Mouse (Mus musculus) kidney, adult 18-20 months (tissue): ENCODE results near the gene Pex3.
A peak's percentile ranks its signal among the peaks of the same experiment; 100 is the strongest.

Experiments
- DNase-seq: peaks from one replicate; pipeline ENCODE4 v3.0.0; 2021

The Pex3 gene

GRCm38 (mm10) chr10:13552646-13553497 is at the start of gene Pex3, which contains the start of gene Adat2:
Gene Pex3, minus strand, starts transcription at chr10:13553142.
Gene Adat2, plus strand, starts transcription at chr10:13552894.
- DNase-seq: peak; percentile 90

DNA sequence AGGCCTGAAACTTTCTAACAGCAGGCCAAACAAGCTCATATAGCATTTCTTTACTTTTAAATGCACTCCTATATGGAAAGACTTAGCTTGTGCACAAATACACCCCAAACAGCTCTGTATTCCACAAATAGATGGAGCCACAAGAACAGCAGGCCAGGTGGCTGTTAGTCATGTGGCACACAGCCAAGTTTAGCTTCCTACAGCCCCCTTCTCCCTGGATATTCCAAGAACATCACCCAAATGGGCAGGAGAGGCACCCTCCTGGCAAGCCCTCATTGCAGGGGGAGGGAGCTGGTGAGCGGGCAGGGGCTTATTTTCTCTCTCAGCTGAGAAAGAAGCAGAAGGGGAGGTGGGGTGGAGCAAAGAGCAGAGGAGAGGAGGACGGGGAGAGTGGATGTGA is 48.0 kb upstream of the Pex3 start:
- no peak for DNase-seq

DNA sequence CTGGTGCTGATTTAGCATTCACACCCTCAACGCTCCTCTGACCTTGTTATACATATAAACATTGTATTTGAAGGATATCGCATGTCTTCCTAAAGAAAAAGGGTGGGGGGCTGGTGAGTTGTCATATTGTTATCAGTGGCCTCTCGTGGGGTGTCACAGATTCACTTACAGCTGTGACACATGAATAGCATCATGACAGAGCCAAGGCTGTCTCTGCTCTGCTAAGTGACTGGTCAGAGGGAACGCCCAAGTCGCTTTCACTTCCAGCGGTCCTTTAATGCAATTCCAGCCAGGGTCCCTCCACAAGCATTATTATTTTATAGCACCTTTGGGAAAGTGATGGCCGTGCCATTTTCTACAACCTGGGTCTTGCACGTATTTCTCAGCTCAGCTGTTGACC is 44.5 kb upstream of the Pex3 start:
- DNase-seq: no peak

DNA sequence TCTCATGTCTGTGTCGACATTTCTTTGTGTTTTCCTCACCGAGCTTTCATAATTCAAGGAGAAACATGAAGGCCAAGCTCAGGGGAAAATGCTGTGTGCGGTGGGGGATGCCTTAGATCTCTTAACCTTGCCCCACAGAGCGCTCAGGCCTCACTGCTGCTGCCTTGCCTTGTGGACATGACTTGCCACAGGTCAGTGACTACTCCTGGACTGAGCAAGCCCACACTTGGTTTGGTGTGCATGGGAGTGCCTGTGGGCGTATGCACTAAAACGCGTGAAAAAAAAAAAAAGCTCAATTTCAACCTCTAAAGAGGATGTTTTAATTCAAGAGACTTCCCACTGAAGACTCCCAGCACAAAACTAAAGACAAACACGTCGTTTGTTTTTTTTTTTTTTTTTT is 43.9 kb upstream of the Pex3 start:
- DNase-seq: no peak

- DNase-seq: no peak
These were observed 43.1 kb upstream of the Pex3 start for GRCm38 (mm10) chr10:13596073-13596472.

DNA sequence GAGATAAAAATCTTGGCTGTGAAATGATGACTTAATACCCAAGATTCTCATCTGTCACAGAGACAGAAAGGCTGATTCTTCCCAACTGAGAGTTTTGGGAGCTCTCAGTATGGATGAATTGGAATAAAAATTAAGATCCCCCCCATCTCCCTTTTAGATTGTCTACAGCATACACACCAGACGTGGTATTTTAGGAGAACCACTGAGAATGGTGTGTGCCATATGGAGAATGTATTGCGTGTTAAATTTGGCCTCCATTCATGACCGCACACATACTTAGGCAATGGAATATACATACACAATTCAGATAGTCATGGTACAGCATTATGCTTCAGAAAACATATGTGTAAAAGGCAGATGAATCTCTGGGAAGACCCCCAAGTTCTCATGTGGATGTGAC is 40.6 kb upstream of the Pex3 start:
- DNase-seq: no peak

DNA sequence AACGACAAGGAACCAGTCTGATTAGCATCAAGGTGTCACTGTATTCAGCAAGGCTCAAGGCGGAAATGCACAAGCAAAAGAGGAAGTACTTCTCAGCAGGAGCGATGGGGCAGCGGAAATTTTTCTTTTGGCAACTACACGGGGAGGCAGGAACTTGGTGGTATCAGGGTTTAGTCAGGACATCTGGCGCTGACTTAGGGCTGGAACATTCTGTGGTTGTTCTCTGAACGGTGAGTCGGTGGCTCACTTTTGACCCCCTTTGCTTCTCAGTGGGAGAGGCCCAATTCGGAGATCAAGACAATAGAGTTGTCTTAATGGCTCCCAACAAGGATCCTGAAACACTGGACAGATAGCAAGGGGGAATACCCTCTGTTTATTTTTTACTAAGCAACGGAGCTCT is 39.3 kb upstream of the Pex3 start:
- no peak for DNase-seq

GRCm38 (mm10) chr10:13587914-13588313 is 35.0 kb upstream of the Pex3 start:
- DNase-seq: no peak

- DNase-seq: no peak
These were observed 24.2 kb upstream of the Pex3 start for GRCm38 (mm10) chr10:13577123-13577522.

- no peak for DNase-seq
These were observed 19.5 kb upstream of the Pex3 start for GRCm38 (mm10) chr10:13572410-13572809.

DNA sequence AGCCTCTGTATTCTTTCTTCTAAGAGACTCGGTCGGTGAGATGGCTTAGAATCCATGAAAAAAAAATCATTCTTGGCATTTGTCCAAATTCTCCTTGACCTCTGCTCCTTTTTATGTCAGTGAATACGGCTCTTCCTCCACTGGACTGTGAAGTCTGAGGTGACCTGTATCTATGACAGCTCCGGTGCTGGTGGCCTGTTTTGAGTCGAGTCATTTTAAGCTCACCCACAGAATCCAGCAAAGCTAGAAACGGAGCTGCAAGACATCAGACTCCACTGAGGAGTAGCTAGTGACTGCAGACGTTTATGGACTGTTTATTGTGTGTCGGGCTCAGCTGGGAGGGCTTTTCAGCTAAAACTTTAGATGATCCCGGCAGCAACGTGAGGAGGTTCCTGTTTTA is 19.1 kb upstream of the Pex3 start:
- no peak for DNase-seq

GRCm38 (mm10) chr10:13570697-13571538 is 18.0 kb upstream of the Pex3 start:
- no peak for DNase-seq

DNA sequence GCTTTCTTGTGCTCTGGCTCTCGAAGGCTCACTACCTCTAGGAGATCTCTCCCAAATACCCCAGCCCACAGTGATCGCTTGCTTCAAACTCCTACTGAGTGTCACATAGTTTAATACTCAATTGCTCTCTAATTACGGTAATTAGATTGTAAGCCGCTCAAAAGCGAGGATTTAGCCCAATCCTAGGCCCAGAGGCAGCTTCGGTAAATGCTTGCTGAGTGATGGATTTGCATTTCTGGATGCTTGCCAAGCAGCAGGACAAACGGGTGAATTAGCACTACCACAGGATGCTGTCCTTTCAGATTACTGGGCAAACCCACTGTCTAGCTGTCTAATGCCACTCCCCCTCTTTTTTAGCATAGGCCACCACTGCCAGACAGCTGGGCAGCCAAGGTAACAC is 16.9 kb upstream of the Pex3 start:
- DNase-seq: peak; percentile 16

GRCm38 (mm10) chr10:13566393-13566792 is 13.5 kb upstream of the Pex3 start:
- DNase-seq: no peak

GRCm38 (mm10) chr10:13565080-13565448 is 12.1 kb upstream of the Pex3 start:
- DNase-seq: no peak

- DNase-seq: peak; percentile 62
These were observed 11.6 kb upstream of the Pex3 start for GRCm38 (mm10) chr10:13564364-13565079.

GRCm38 (mm10) chr10:13560014-13560674 is 7.2 kb upstream of the Pex3 start:
- no peak for DNase-seq

- DNase-seq: no peak
These were observed 1.4 kb upstream of the Pex3 start for GRCm38 (mm10) chr10:13554316-13554715.

GRCm38 (mm10) chr10:13553498-13553985 is 600 bp upstream of the Pex3 start:
- no peak for DNase-seq

DNA sequence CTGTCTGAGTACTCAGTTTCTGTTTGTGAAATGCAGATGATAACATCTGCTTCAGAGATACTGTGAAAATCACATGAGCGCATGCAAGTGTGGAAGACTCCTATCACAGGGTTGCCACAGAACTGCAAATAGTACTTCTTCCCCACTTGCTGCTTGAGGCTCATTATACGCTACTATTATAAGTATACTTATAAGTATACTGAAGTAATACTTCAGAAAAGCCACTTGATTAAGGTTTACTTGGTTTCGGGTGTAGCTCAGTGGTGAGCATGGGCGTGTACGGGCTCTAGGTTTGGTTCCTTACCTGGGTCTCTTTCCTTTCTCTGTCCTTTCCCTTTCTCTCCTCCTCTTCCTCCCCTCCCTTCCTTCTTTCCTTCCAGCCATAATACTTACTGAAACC is 11.2 kb downstream of the Pex3 start:
- DNase-seq: no peak

DNA sequence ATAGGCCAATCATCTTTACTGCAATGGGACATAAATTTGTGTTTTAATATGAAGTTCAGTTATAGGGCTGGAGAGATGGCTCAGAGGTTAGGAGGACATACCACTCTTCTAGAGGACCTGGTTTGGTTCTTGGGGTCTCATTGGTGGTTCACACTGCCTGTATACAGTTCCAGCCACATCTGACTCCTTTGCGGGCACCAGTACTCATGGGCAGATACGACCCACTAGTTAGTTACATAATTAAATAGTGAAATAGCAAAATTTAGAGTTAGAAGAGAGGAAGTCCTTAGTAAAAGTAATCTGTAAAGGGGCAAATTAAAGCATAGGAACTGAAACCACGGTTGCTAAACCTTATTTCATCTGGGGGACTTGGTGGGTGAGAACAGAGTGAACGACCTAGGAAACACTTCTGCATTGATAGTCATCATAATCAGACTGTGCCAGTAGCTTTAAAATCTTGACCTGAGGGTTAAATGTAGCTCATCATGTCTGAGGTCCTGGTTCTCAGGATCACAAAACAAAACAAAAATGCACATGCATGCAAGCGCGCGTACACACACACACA is 13.1 kb downstream of the Pex3 start:
- DNase-seq: no peak

DNA sequence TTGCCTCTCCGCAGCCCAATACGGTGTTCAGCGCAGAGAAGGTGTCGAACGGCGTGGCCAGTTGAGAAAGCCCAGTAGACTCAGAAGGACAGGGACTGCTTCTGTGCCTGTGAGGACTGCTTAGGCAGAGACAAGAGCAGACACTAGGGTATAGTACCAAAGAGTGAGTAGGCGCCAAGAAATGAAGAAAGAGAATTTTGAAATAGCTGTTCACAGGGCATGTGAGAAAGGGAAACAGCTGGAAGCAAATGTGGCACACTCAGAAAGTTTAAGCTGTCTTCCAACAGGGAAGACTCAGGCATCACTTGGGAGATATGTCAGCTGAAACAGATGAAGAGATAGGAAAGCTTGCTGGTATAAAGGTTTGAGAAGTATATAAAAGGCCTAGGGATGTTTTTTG is 16.2 kb downstream of the Pex3 start:
- DNase-seq: no peak
